Mouse (Mus musculus) intestine, embryonic 14.5 days (tissue): Measurements from ENCODE around the gene Dnajc7. TPM values are rescaled to one million over a fixed set of nuclear protein-coding genes. Genes with fewer than 3 reads are reported as not detected.
A peak's percentile ranks its signal among the peaks of the same experiment; 100 is the strongest.
"Not testable (repeated sequence)": the region's sequence is repeated elsewhere in the genome, so short reads cannot be mapped to it uniquely, and the experiment has no call there.

Experiments used
- ATAC-seq: fragments of 200-750 bp; cut with Nextera tagmentation; replicated peaks from 2 replicates; pipeline ENCODE4 v1.8.0; 2017; ENCODE audit warnings: low read depth, moderate number of reproducible peaks, moderate TSS enrichment, moderate library complexity; ENCODE audit not compliant: low FRiP score, low TSS enrichment
- DNase-seq: peaks from one replicate; pipeline ENCODE4 v3.0.0-alpha.2; 2018; ENCODE audit warnings: low spot score
- H3K27ac ChIP-seq: fragments of 300-500 bp; sonication (generic); 2 replicates; pipeline ENCODE4 v1.5.1; 2014; ENCODE audit warnings: low read depth, mild to moderate bottlenecking, control low read depth
- H3K27me3 ChIP-seq: fragments of 300-500 bp; sonication (generic); replicated peaks from 2 replicates; pipeline ENCODE4 v1.6.1; 2014; ENCODE audit warnings: low read length, control low read depth; ENCODE audit not compliant: control insufficient read depth, insufficient read depth
- H3K36me3 ChIP-seq: fragments of 300-500 bp; sonication (generic); 2 replicates; pipeline ENCODE4 v1.6.1; 2014; ENCODE audit warnings: low read length, control low read depth; ENCODE audit not compliant: control insufficient read depth, insufficient read depth
- H3K4me1 ChIP-seq: fragments of 300-500 bp; sonication (generic); replicated peaks from 2 replicates; pipeline ENCODE4 v1.6.1; 2014; ENCODE audit warnings: low read length, control low read depth, mixed read lengths; ENCODE audit not compliant: control insufficient read depth, insufficient read depth
- H3K4me2 ChIP-seq: fragments of 300-500 bp; sonication (generic); 2 replicates; pipeline ENCODE4 v1.6.1; 2014; ENCODE audit warnings: low read length
- H3K4me3 ChIP-seq: fragments of 300-500 bp; sonication (generic); 2 replicates; pipeline ENCODE4 v1.5.1; 2014; ENCODE audit warnings: low read depth, low read length, control low read depth, mixed read lengths
- H3K9ac ChIP-seq: fragments of 300-500 bp; sonication (generic); 2 replicates; pipeline ENCODE4 v1.6.1; 2014; ENCODE audit warnings: mild to moderate bottlenecking, low read length
- H3K9me3 ChIP-seq: fragments of 300-500 bp; sonication (generic); 2 replicates; pipeline ENCODE4 v1.6.1; 2016; ENCODE audit warnings: low read length, control low read depth; ENCODE audit not compliant: control insufficient read depth
- WGBS: fragments of 180-500 bp; shearing (Covaris S2); extraction: QIAGEN DNeasy Blood & Tissue Kit; methylation state at CpG from one replicate; pipeline ENCODE4 v1.1.7; 2014; 5-methylcytosine and 5-hydroxymethylcytosine counted together
- polyA plus RNA-seq: library from polyadenylated mRNA; unstranded; fragments of >200 nt; fragmentation: Nextera tagmentation; extraction: Ambion mirVana; gene quantifications from 2 replicates; pipeline ENCODE4 v1.2.1, GENCODE M21; 2014

The Dnajc7 gene
- polyA plus RNA-seq, 1 experiment from 2014 or later: 61.7 TPM

GRCm38 (mm10) chr11:100582836-100583235 is 37.1 kb downstream of the Dnajc7 start:
- no peaks in the 10 kb centered on the region for H3K27me3 ChIP-seq
- H3K4me3 ChIP-seq: no peak overlapping the region
- no peaks in the 10 kb centered on the region for H3K9me3 ChIP-seq
- H3K36me3 ChIP-seq: peaks cover 95% of the 10 kb centered on the region
- no peak overlapping the region for H3K9ac ChIP-seq
- H3K27ac ChIP-seq: no peak overlapping the region
- 89% methylated on average over 2 of the region's 2 CpGs for WGBS
- DNase-seq: no peak
- H3K4me2 ChIP-seq: no peak overlapping the region
- no peaks in the 10 kb centered on the region for H3K4me1 ChIP-seq
- ATAC-seq: no peak

DNA sequence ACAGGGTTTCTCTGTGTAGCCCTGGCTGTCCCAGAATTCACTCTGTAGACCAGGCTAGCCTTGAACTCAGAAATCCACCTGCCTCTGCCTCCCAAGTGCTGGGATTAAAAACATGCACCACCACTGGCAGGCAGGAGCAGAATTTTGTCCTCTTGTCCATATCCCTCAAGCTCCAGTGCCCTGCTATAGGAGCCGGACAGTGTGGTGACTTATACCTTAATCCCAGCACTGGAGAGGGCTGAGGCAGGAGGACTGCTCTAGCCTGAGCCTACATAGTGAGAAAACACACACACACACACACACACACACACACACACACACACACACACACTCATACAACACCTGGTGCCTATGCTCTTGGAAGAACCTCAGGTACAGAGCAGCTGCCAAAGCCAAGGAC is 37.6 kb downstream of the Dnajc7 start:
- 100% methylated on average over 1 of the region's 1 CpGs for WGBS
- H3K27ac ChIP-seq: not testable (repeated sequence)

GRCm38 (mm10) chr11:100581756-100582155 is 38.2 kb downstream of the Dnajc7 start:
- H3K4me1 ChIP-seq: no peaks in the 10 kb centered on the region
- DNase-seq (no peak), ATAC-seq (no peak)
- H3K36me3 ChIP-seq: peaks cover 84% of the 10 kb centered on the region
- WGBS: 84% methylated on average over 4 of the region's 4 CpGs
- H3K27ac ChIP-seq: no peak overlapping the region
- no peak overlapping the region for H3K4me2 ChIP-seq
- no peaks in the 10 kb centered on the region for H3K27me3 ChIP-seq
- H3K9ac ChIP-seq: no peak overlapping the region
- H3K4me3 ChIP-seq: no peak overlapping the region
- H3K9me3 ChIP-seq: no peaks in the 10 kb centered on the region

More for the DNA sequence above, 37.6 kb downstream of the Dnajc7 start:
- not testable (repeated sequence) for H3K9me3 ChIP-seq, H3K27me3 ChIP-seq, H3K9ac ChIP-seq, H3K4me2 ChIP-seq, DNase-seq, ATAC-seq, H3K4me3 ChIP-seq, H3K4me1 ChIP-seq
- peaks cover 90% of the 10 kb centered on the region for H3K36me3 ChIP-seq

DNA sequence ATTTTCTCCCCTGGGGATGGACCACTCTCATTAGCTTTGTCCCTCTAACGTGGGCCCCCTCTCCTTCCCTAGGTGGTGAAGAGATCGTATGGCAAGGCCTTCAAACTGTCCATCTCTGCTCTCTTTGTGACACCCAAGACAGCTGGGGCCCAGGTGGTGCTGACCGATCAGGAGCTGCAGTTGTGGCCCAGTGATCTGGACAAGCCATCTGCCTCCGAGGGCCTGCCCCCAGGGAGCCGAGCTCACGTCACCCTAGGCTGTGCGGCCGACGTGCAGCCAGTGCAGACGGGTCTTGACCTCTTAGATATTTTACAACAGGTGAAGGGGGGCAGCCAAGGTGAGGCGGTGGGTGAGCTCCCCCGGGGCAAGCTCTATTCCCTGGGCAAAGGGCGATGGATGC is 39.7 kb downstream of the Dnajc7 start:
- H3K36me3 ChIP-seq: peaks cover 69% of the 10 kb centered on the region
- no peak overlapping the region for H3K9ac ChIP-seq
- no peak overlapping the region for H3K27ac ChIP-seq
- H3K4me3 ChIP-seq: no peak overlapping the region
- no peak overlapping the region for H3K4me2 ChIP-seq
- DNase-seq: no peak
- 0 out of 2 replicates have a peak, but pooled peaks cover 4% of the 10 kb centered on the region for H3K4me1 ChIP-seq
- ATAC-seq: no peak
- no peaks in the 10 kb centered on the region for H3K9me3 ChIP-seq
- H3K27me3 ChIP-seq: no peaks in the 10 kb centered on the region
- WGBS: 83% methylated on average over 13 of the region's 13 CpGs

DNA sequence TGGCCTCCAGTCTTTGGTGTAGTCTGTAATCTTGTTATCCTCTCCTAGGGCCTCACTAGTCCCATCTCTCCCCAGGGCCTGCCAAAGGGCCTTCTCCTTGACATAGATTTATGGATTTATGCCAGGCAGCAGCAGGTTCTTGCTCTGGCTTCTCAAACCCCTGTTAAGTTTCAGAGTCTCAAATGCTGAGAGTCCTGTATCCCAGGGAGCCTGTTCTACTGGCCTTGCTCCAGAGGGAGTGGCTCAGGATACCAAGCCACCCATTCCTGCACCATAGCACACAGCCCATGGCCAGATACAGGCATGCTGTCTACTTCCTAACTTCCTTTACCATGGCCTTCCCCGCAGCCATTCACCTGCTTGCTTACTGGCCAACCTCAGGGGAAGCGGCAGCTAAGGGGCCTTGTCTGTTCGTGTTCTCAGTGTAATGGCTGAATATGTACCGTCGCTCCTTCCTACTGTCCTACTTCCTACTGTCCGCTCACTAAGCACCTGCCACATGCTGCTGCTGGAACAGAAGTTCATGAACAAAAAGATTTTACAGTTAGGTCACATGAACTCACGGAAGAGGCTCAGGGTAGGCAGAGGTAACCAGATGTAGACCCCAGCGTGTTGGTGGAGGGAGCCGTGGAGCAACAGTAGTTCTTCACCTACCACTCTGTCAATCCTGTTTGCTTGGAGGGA is 40.7 kb downstream of the Dnajc7 start:
- Histone ChIP-seq H3K9ac (no peak overlapping the region), H3K4me1 (0 out of 2 replicates have a peak, but pooled peaks cover 4% of the 10 kb centered on the region), H3K9me3 (no peaks in the 10 kb centered on the region), H3K4me3 (no peak overlapping the region), H3K27me3 (no peaks in the 10 kb centered on the region), H3K27ac (no peak overlapping the region), H3K36me3 (peaks cover 59% of the 10 kb centered on the region), H3K4me2 (no peak overlapping the region)
- ATAC-seq: no peak
- WGBS: 89% methylated on average over 9 of the region's 9 CpGs
- no peak for DNase-seq

- Histone ChIP-seq H3K9me3 (no peaks in the 10 kb centered on the region), H3K27ac (no peak overlapping the region), H3K36me3 (peaks cover 46% of the 10 kb centered on the region), H3K4me3 (no peak overlapping the region), H3K4me1 (0 out of 2 replicates have a peak, but pooled peaks cover 4% of the 10 kb centered on the region), H3K9ac (no peak overlapping the region), H3K27me3 (no peaks in the 10 kb centered on the region), H3K4me2 (no peak overlapping the region)
- DNase-seq (no peak), ATAC-seq (no peak)
- 81% methylated on average over 8 of the region's 8 CpGs for WGBS
Observed at GRCm38 (mm10) chr11:100577852-100578599, 41.9 kb downstream of the Dnajc7 start.

DNA sequence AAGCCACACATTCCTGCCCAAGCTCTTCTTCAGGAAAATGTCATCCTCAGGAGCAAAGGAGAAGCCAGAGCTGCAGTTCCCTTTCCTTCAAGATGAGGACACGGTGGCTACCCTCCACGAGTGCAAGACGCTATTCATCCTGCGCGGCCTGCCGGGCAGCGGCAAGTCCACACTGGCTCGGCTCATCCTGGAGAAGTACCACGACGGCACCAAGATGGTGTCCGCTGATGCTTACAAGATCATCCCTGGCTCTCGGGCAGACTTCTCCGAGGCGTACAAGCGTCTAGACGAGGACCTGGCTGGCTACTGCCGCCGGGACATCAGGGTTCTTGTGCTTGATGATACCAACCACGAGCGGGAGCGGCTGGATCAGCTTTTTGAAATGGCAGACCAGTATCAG is 43.7 kb downstream of the Dnajc7 start:
- no peak overlapping the region for H3K4me3 ChIP-seq
- WGBS: 64% methylated on average over 21 of the region's 21 CpGs
- H3K9me3 ChIP-seq: no peaks in the 10 kb centered on the region
- H3K27me3 ChIP-seq: peaks cover 7% of the 10 kb centered on the region; the same call in 1 of the 2 replicates
- peaks cover 29% of the 10 kb centered on the region for H3K36me3 ChIP-seq
- no peak overlapping the region for H3K9ac ChIP-seq
- ATAC-seq: no peak
- DNase-seq: no peak
- no peak overlapping the region for H3K27ac ChIP-seq
- H3K4me1 ChIP-seq: peaks cover 5% of the 10 kb centered on the region; the same call in 1 of the 2 replicates
- H3K4me2 ChIP-seq: peak overlapping the region; percentile 73; the same call in 1 of the 2 replicates

DNA sequence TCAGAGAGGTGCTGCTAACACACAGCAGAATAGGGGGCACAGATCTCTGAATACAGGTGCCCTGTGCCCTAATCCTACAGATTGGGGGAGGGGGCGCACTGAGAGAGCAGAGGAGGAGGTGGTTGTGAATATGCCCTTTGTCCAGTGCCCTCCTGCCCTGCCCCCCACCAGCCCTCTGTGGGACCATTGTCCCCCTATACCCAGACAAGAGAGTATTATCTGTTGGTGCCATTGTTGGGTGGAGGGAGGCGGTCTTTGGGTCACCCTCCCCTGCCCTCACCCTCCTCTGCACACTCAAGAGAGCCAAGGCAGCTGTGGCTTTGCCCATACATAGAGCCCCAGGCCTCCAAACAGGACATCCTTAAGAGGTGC is 44.5 kb downstream of the Dnajc7 start:
- Histone ChIP-seq H3K27ac (peak overlapping the region; percentile 73; the same call in 1 of the 2 replicates), H3K4me1 (peaks cover 12% of the 10 kb centered on the region; the same call in 1 of the 2 replicates), H3K9me3 (no peaks in the 10 kb centered on the region), H3K27me3 (peaks cover 13% of the 10 kb centered on the region; the same call in 1 of the 2 replicates), H3K36me3 (peaks cover 21% of the 10 kb centered on the region), H3K4me3 (peak overlapping the region; percentile 66), H3K9ac (peak overlapping the region; percentile 63), H3K4me2 (peak overlapping the region; percentile 73)
- peak; percentile 14 for ATAC-seq
- WGBS: 54% methylated on average over 2 of the region's 2 CpGs
- no peak for DNase-seq
